Mouse (Mus musculus): ENCODE measurements around the gene Hist1h2bc.
"Not testable (repeated sequence)": the region's sequence is repeated elsewhere in the genome, so short reads cannot be mapped to it uniquely, and the experiment has no call there.

The Hist1h2bc gene

DNA sequence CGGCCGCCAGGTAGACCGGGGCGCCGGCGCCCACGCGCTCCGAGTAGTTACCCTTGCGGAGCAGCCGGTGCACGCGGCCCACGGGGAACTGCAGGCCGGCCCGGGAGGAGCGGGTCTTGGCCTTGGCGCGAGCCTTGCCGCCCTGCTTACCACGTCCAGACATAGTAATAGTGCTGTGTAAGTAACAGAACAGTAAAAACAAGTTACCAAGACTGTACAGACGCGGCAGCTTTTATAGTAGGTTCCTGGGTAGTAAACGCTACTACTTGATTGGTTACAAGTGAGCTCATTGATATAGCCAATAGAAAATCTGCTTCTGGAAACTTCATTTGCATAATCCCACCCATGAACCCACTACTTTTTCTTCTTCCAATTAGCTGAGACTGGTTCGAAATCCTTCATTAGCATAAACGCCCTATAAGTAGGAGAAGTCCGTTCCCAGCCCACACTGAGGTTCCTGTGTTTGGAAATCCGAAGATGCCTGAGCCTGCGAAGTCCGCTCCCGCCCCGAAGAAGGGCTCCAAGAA, at the start of gene Hist1h2bc, which contains the start of gene Hist1h2ac:
Gene Hist1h2bc, plus strand, starts transcription at position 445 of the 527 bp plus-strand sequence.
Gene Hist1h2ac, minus strand, starts transcription at position 194 of the 527 bp plus-strand sequence.
- DNase-seq, result peak; percentile 64

DNA sequence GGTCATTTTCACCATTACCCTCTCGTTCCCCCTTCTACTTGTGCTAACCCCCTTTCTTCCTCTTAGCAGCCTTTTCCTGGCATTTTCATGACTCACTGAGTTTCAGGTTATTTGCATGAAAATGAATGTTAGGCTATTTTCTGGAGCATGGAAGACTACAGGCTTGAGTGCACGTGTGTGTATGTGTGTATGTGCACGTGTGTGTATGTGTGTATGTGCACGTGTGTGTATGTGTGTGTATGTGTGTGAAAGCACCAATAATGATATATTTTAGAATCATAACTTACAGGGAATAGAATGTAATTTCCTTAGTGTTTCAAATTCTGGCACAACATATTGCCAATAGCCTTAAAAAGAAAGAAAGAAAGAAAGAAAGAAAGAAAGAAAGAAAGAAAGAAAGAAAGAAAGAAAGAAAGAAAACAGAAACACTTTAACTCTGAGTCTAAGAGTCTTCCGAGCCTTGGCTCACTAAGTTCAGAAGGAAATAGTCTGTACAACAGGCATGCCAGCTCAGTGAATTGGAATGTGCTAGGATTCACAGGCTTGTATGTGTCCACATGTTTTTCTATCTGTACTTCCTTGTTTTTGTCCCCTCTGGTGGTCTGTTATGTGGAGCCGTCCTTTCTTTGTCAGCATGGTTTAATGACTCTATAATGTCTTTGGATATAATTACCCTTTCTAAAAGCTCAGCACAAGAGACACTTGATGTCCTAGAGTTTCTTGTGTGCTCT, 24.2 kb upstream of the Hist1h2bc start:
- no peak for DNase-seq

DNA sequence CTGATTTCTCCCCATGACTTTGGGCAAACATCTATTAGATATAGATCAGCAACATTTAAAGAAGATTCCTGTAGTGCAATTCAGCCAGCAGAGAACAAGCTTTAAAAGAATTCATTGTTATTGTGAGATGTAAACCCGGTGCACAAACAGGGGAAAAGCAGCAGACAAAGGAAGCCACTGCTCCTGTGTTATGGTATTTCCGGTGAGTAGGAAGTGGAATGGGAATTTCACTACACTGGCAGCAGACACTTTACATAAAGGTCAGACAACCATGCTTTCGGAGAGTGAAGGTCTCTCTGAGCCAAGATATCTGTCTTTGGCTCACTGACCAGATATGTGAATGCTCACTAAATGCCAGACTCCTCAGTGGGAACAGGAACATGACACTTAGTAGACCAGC, 21.5 kb upstream of the Hist1h2bc start:
- no peak for DNase-seq

DNA sequence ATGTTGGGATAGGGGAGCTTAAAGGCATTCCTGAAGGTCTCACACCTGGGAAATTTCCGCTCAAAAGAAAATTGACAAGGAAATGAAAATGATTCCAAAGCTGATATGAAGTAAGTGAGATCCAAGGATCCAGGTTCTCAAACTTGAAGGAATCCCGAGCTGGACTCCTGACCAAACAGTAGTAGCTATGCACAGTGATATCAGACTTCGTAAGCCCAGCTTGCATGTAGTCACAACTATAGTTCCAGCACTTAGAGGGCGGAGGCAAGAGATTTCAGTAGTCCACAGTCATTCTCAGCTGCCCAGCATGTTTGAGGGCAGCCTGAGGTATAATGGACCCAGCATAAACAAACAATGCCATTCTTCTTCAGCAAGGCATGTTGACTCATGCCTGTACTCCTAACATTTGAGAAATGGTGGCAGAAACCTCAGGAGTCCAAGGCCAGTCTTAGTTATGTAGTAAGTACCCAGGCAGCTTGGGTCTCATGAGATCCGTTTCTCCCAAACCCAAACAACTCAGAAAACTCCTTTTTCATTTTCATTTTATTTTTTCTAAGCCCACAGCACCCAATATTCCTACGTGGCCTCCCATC, 1.9 kb upstream of the Hist1h2bc start:
- DNase-seq, result no peak

DNA sequence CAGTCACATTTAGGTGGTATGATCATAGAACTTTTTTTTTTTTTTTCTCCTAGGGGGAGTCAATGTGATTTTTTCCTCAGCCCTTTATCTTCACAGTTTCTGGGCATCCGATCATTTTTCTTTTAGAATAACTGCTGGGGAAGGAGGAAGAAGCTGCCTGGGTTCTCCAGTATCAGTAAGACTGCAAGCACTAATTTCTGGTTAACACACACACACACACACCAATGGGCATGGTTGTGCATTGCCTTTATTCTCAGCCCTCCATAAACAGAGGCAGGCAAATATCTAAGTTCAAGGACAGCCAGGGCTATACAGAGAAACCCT, 1.4 kb upstream of the Hist1h2bc start:
- DNase-seq, result no peak

DNA sequence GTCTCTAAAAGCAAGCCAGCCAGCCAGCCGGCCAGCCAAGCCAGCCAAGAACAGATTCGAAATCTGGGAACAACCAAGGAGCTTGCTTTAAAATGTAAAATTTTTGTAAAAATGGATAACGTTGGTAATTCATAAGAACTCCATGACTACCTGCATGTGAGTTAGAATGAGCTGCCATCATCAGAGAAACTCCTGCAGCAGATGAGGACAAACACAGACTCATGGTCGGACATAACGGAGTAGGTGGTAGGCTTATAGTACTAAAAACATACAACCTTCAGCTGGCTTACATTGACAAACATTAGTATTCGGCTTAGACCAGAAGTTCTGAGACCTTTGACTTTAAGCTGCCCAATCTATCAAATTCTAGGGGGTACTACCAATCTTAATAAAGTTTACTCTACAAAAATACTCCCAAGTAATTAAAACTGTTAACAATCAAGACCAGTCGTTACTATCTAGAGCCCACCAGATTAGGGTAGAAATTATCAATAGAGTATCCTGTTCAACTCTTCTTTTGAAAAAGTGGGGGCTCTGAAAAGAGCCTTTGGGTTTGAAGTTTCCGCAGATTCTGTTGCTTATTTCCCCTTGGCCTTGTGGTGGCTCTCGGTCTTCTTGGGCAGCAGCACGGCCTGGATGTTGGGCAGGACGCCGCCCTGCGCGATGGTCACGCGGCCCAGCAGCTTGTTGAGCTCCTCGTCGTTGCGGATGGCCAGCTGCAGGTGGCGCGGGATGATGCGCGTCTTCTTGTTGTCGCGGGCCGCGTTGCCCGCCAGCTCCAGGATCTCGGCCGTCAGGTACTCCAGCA, 848 bp upstream of the Hist1h2bc start:
- not testable (repeated sequence) for DNase-seq

DNA sequence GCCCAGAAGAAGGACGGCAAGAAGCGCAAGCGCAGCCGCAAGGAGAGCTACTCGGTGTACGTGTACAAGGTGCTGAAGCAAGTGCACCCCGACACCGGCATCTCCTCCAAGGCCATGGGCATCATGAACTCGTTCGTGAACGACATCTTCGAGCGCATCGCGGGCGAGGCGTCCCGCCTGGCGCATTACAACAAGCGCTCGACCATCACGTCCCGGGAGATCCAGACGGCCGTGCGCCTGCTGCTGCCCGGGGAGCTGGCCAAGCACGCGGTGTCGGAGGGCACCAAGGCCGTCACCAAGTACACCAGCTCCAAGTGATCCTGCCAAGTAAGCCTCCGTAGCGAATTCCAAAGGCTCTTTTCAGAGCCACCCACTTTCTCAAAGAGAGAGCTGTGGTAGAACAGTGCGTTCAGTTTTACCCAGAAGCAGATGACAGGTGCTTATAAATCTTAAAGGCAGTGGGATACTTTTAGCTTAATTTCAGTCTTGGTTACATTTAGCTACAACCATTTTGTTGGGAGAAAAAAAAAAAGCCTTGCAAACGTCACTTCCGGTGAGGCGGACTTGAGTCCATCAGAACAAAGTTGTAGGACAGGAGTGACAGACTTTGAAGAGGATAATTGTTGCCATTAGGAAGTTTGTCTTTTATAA, 421 bp downstream of the Hist1h2bc start:
- DNase-seq, result not testable (repeated sequence)

DNA sequence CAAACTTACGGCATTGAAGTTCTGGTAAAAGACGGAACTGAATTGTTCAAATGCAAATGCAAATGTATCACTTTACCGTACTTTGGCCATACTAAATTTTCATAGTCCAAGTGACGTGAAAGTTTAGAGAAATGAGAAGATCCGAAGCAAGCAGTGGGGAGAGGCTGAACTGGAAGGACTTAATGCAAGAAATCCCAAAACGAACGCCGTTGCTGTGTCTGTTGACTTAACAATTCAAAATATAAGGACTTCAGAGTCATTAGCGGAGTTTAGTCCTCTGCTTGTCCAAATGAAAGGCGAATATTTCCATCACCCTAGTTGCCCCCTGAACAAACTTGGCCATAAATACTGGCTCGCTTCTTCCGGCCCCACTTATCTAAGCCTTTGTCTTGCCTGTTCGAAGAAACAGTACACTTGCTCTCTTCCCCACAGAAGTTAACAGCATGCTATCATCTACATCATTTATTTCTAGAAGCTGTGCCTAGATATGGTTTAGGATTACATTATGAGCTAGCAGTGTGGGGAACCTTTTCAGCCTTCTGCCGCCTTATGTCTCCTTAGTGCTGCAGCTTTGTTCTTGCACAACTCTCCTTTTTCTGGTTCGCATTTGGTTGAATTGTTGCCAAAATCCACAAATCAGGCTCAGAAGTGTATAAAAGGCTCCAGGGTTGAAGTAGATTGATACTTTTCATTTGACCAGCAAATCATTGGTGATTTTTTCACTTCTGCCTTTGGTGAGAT, 1.3 kb downstream of the Hist1h2bc start:
- DNase-seq, result no peak

DNA sequence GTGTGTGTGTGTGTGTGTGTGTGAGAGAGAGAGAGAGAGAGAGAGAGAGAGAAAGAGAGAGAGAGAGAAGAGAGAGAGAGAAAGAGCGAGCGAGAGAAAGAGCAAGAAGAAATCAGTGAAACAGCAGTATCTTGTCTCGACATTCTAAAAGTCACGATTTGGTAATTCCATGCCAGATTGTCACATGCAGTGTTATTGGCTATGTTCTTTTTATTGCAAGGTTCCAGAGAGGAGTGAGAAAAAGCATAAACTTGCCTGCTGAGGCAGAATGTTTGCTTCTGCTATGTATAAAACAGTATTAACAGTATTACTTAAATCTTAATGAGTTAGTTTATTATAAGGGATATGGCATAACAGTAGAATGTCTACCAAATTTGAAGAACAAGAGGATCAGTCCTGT, 2.0 kb downstream of the Hist1h2bc start:
- DNase-seq, result no peak

DNA sequence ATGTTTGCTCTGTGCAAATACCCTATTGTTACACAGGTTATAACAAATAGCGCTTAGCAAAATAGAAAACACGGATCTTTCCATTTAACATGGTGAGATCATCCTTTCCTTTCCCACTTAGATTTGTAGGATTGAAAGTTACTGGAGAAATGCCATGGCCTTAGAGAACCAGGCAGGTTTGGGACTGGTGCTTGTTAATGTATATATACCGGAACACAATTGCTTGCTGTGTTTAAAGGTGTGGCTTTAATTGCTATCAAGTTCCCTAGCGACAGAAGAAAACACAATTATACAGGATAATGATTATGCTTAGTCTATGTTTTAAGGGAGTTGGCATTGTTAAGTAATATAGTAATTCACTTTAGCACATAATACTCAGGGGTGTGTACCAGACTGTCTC, 3.2 kb downstream of the Hist1h2bc start:
- no peak for DNase-seq

DNA sequence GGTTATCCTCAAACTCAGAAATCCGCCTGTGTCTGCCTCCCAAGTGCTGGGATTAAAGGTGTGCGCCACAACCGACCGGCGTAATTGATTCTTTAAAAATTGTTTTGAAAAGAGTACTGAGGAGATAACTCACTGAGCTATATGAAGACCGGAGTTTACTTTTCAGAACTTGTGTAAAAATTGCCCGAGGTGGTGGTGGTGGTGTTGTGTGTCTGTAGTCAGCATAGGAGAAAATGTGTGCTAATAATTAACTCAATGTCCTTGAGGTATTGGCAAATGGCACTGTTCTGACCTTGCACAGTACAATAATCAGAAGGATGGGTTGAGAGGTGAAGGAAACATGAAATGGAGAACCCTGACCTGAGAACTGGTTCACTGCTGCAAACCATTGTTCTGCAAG, 3.9 kb downstream of the Hist1h2bc start:
- no peak for DNase-seq

DNA sequence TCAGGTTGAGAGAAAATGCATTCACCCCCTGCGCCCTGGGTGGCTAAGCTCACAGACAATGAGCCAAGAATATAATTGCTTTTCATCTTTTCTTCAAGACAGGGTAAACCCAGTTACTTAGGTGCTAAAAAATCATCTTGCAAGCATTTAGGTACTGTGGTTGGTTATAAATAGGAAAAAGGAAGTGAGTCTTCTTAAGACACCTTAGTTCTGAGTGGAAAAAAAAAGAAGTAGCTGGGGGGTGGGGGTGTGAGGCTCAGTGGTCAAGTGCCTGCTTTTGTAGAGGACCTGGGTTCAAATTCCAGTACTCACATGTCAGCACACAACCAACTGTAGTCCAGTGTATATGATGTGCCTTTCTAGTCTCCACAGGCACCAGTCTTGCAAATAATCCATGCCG, 5.0 kb downstream of the Hist1h2bc start:
- no peak for DNase-seq

DNA sequence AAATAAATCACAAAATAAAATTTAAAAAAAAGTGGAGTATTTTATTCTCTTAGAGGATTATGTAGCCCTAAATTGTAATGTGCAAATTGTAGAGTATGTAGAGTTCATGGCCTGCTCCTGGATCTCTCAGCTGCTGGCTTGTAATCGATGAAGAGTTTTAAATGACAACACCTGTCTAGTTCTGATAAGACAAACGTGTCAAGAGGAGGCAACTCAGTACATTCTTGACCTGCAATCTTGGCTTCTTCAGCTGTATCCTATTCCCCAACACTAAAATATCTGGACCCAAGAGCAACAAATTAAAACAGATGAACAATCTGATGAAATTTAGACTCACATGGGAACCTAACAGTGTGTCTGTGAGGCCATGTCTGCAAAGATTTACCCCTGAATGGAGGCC, 5.5 kb downstream of the Hist1h2bc start:
- no peak for DNase-seq

DNA sequence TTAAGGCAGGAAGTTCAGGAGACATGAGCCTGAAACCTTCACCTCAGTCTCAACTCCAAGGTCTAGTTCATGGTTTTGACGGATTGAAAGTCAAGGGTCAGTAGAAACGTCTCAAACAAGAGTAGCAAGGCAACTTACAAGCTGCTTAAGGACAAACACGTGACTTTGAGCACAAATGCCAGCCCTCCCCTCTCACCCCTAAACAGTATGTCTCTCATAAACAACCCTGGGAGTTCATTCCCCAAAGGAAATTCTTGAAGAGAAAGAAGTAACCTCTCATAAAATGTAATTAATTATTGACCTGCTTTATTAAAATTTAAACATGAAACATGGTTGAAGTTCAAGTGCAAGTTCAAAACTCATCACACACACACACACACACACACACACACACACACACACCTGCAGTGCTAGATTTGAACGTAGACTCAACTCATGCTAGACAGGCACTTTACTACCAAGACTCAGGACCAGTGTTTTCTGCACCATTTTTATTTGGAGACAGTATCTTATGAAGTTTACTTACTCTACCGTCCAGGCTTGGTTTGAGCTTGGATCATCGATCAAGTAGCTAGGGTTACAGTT, 9.9 kb downstream of the Hist1h2bc start:
- no peak for DNase-seq

DNA sequence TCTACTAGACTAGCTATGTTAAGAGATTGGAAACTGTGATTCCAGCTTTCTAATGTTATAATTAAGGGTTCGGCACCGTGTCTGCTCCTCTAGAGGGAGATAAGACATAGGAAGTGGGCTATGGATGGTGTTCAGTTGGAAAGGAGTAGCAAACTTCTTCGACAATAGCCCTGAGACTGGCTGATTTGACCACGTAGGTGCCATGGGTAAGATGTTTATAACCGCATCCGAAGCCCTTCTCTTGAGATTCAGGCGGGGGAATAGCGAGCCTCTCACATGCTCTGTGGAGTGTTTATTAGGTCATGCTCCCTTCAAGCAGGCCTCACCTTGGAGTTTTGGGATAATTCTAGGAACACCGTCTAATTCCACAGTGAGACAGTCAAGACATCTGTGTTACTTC, 11.0 kb downstream of the Hist1h2bc start:
- no peak for DNase-seq

DNA sequence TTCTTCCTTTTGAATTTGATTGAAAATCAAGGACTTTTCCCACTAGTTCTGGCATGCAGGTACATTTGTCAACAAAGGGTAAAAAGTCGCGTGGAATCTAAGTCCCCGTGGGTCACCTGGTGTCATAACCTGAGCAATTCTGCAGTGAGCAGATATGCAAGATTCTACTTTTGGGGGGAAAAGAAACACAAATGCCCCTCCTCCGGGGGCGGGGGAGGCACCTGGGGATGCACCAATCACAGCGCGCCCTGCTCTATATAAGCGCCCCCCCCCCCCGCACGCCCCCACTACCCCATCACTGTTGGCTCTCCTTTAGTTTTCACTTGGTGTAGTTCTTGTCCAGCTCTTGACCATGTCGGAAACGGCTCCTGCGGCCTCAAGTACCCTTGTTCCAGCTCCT, 11.5 kb downstream of the Hist1h2bc start, which contains the start of gene Hist1h1t:
Gene Hist1h1t, plus strand, starts transcription at position 301 of the 400 bp plus-strand sequence.
- no peak for DNase-seq

DNA sequence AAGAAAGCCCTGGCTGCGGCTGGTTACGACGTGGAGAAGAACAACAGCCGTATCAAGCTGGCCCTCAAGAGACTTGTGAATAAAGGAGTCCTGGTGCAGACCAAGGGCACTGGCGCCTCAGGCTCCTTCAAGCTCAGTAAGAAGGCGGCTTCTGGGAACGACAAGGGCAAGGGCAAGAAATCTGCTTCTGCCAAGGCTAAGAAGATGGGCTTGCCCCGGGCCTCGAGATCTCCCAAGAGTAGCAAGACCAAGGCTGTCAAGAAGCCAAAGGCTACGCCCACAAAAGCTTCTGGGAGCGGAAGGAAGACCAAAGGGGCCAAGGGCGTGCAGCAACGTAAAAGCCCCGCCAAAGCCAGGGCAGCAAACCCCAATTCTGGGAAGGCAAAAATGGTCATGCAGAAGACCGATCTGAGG, 12.1 kb downstream of the Hist1h2bc start:
- no peak for DNase-seq

DNA sequence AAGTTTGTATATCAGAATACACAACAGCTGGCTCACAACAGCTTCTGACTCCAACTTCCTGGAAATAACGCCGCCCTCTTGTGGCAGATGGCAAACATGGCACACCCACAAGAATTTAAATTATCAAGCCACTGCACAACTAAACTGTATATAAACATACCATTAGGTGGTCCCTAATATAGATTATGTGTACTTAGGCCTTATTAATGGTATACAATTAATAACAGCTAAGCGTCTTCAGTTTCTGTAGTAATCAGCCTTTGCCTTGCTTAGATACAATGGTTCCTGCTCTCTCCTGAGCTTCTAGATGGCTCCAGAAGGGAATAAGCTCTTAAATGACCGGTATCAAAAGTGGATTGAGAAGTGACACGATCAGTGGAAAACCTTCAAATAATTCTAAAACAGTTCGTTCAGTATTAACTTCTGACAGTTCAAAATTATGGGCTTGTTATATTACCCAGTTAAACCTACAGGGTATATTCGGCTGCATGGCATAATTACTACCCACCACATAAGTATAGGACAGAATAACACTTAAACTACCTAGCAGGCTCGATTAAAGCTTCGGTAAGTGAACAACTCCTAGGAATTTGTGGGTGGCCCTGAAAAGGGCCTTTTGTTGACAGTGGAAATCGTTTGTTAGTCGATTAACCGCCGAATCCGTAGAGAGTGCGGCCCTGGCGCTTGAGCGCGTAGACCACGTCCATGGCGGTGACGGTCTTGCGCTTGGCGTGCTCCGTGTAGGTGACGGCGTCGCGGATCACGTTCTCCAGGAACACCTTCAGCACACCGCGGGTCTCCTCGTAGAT, 13.7 kb downstream of the Hist1h2bc start:
- peak; percentile 44 for DNase-seq

DNA sequence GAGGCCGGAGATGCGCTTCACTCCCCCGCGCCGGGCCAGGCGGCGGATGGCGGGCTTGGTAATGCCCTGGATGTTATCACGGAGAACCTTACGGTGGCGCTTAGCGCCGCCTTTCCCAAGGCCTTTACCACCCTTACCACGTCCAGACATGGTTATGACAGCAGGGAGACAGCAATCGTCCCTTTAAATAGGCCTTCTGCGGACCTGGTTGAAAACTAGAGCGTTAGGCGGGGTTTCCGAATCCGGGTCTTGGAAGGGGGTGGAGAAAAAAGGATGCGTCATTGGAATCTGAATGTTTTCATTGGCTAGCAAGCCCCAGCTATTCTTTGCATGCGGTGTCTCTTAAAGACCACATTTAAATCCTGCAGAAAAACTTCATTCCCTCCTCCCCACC, 14.3 kb downstream of the Hist1h2bc start, which contains the start of gene Hist1h4c:
Gene Hist1h4c, minus strand, starts transcription at position 155 of the 394 bp plus-strand sequence.
- DNase-seq, result peak; percentile 92

DNA sequence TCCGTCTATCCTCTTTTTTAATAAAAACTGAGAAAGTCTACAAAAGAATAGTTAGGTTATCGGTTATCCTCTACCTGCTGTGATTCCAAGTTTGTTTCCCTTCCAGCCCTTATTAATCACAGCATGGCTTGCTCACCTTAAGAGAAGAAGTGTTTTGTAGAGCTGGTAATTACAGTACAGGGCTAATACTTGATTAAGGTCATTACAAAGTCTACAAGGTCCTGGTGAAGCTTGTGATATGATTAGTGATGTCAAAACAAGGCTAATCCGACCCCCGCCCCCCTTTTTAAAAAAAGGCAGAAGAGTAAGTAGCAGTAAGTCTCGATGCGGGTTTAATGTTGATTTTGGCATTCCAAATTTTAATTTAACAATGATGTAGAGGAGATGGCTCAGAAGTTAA, 15.0 kb downstream of the Hist1h2bc start:
- DNase-seq, result no peak

DNA sequence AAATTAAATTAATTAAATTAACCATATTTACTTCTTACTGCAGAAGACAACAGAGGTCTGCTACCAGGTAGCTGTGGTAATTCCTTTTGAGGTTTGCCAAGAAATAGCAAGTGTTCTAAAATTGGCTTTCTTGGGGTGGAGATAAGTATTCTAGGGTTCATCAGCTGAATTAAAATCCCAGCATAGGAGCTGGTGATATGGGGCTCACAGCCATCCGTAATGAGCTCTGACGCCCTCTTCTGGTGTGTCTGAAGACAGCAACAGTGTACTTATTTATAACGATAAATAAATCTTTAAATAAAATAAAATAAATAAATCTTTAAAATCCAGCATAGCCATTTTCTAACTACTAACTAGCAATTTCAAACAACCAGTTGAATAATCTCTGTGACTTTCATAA, 15.8 kb downstream of the Hist1h2bc start:
- no peak for DNase-seq

Measured in right cerebral cortex, postnatal 14 days (tissue).